Mouse (Mus musculus) ZHBTc4 (cell line): ENCODE measurements at regions not wholly inside any gene's neighbourhood (a gene's known extent, or its start where the extent isn't known, plus 50 kb on each side); places are given as distances from the start of the nearest gene placed in this dataset.
A peak's percentile ranks its signal among the peaks of the same experiment; 100 is the strongest.

Source experiments
- DNase-seq: peaks from one replicate; pipeline ENCODE4 v3.0.0-alpha.2; 2011; ENCODE audit warnings: low read depth, low spot score

DNA sequence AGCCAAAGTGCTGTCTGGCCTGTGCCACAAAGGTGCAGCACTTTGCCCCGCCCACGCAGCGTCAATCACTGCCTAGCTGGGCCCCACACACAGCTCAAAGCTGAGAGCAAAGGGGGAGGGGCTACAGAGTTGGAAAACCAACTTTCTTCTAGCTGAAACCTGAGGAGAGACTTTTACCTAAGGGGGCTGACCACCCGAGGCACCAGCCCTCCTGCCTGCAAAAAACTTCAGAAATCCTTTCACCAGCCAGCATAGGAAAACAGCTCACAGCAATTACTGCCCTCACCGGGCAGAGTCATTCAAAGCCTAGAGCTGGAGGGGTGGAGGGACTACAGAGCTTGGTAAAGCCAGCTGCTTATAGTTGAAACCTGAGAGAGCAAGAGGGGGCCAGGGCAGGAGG is 74.6 kb upstream of the Pabpc5 start:
- peak; percentile 11 for DNase-seq
